Mouse (Mus musculus): ENCODE results near the gene Insm2. TPM values are rescaled to one million over a fixed set of nuclear protein-coding genes. Genes with fewer than 3 reads are reported as not detected.
"Not testable (repeated sequence)": the region's sequence is repeated elsewhere in the genome, so short reads cannot be mapped to it uniquely, and the experiment has no call there.

Gene Insm2
- polyA plus RNA-seq, 1 experiment = not detected

- no peaks in the 10 kb centered on the region; the same call in 1 of the 2 replicates for H3K27me3 ChIP-seq (ENCODE audit: control insufficient read depth, insufficient read depth, low read length)
- WGBS = 88% methylated on average over 11 of the region's 11 CpGs
Measured at GRCm38 (mm10) chr12:55571181-55571580, 28.0 kb upstream of the Insm2 start.

DNA sequence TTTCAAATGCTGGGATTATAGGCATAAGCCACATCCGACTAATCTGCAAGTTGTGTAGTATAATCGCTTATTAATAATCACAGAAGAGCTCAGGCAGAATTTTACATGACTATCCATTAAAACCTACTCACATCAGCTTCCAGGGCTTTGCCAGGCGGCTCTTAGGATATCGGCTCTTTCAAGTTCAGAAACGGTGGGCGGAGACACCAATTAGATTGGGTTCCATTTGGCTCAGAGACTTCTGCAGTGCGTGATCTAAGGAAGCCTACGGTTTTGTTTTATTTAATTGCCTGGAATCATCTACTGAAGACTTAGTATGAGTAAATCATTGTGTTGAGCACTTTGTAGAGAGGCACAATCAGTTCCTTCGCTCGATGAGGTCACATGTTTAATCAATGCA lies 27.6 kb upstream of the Insm2 start:
- no peak for TF ChIP-seq CTCF (IDR thresholded peaks at IDR 0.05; ENCODE audit: extremely low read depth, insufficient read depth, insufficient read length, insufficient replicate concordance)
- no peak for TF ChIP-seq POLR2A (IDR thresholded peaks at IDR 0.05; ENCODE audit: low read depth, low read length)
- no peak overlapping the region for H3K27ac ChIP-seq (ENCODE audit: insufficient read depth, low read length)
- WGBS = 89% methylated on average over 10 of the region's 10 CpGs
- no peaks in the 10 kb centered on the region; the same call in 1 of the 2 replicates for H3K27me3 ChIP-seq (ENCODE audit: control insufficient read depth, insufficient read depth, low read length)
- H3K4me1 ChIP-seq (ENCODE audit: control insufficient read depth, insufficient read depth, insufficient read length) = no peaks in the 10 kb centered on the region
- no peak for DNase-seq (ENCODE audit: low read depth in 1 of 2, low spot score in 2 of 2)
- H3K4me3 ChIP-seq (ENCODE audit: extremely low read depth, insufficient read depth, insufficient read length) = no peak overlapping the region
- no peaks in the 10 kb centered on the region for H3K36me3 ChIP-seq (ENCODE audit: control insufficient read depth, insufficient read depth, low read length)

More at GRCm38 (mm10) chr12:55571181-55571580, 28.0 kb upstream of the Insm2 start:
- H3K36me3 ChIP-seq (ENCODE audit: control insufficient read depth, insufficient read depth, low read length) = no peaks in the 10 kb centered on the region
- H3K4me3 ChIP-seq (ENCODE audit: extremely low read depth, insufficient read depth, insufficient read length) = no peak overlapping the region
- DNase-seq (ENCODE audit: low read depth in 1 of 2, low spot score in 2 of 2) = no peak
- no peaks in the 10 kb centered on the region for H3K4me1 ChIP-seq (ENCODE audit: control insufficient read depth, insufficient read depth, insufficient read length)
- H3K27ac ChIP-seq (ENCODE audit: insufficient read depth, low read length) = no peak overlapping the region
- no peak for TF ChIP-seq POLR2A (IDR thresholded peaks at IDR 0.05; ENCODE audit: low read depth, low read length)
- no peak for TF ChIP-seq CTCF (IDR thresholded peaks at IDR 0.05; ENCODE audit: extremely low read depth, insufficient read depth, insufficient read length, insufficient replicate concordance)

DNA sequence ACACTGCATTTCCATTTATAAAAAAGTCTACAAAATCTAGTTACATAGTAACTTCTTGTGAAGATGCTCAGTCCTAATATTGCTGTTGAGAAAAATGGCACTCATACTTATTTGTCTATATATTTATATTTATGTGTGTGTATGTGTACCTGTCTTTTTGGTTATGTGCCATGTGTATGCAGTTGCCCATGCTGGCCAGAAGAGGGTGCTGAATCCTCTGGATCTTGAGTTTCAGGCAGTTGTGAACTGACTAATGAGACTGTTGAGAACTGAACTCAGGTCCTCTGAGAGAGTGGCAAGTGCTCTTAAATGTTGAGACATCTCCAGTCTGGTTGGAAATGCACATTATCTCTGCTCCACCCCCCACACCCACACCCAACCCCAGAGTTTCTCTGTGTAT lies 26.1 kb upstream of the Insm2 start:
- no peak for TF ChIP-seq CTCF (IDR thresholded peaks at IDR 0.05; ENCODE audit: extremely low read depth, insufficient read depth, insufficient read length, insufficient replicate concordance)
- no peak for TF ChIP-seq POLR2A (IDR thresholded peaks at IDR 0.05; ENCODE audit: low read depth, low read length)
- Histone ChIP-seq H3K27ac (ENCODE audit: insufficient read depth, low read length) (no peak overlapping the region), H3K27me3 (ENCODE audit: control insufficient read depth, insufficient read depth, low read length) (no peaks in the 10 kb centered on the region; the same call in 1 of the 2 replicates), H3K4me3 (ENCODE audit: extremely low read depth, insufficient read depth, insufficient read length) (no peak overlapping the region), H3K4me1 (ENCODE audit: control insufficient read depth, insufficient read depth, insufficient read length) (no peaks in the 10 kb centered on the region), H3K36me3 (ENCODE audit: control insufficient read depth, insufficient read depth, low read length) (no peaks in the 10 kb centered on the region)
- DNase-seq (ENCODE audit: low read depth in 1 of 2, low spot score in 2 of 2) = no peak

DNA sequence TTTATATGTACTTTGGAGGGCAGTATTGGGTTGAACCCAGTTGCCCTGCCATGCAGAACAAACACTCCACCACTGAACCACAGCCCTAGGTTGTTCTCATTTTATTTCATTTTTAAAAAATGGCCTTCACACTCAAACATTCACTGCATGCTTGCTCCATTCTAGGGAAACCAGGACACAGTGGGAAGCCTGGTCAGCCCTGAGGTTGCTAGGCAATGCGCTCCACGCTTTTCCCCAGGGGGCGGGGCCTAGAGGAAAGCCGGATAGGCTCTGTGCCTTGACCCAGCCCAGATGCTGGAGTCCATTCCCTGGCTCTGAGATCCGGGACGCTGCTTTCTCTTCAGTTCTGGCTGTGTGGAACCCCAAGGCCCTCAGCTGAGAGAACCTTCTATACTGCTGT lies 25.4 kb upstream of the Insm2 start:
- DNase-seq (ENCODE audit: low read depth in 1 of 2, low spot score in 2 of 2) = no peak
- Histone ChIP-seq H3K4me3 (ENCODE audit: extremely low read depth, insufficient read depth, insufficient read length) (no peak overlapping the region), H3K27ac (ENCODE audit: insufficient read depth, low read length) (no peak overlapping the region), H3K36me3 (ENCODE audit: control insufficient read depth, insufficient read depth, low read length) (no peaks in the 10 kb centered on the region), H3K27me3 (ENCODE audit: control insufficient read depth, insufficient read depth, low read length) (no peaks in the 10 kb centered on the region; the same call in 1 of the 2 replicates), H3K4me1 (ENCODE audit: control insufficient read depth, insufficient read depth, insufficient read length) (no peaks in the 10 kb centered on the region)
- WGBS = 33% methylated on average over 6 of the region's 6 CpGs
- TF ChIP-seq POLR2A (IDR thresholded peaks at IDR 0.05; ENCODE audit: low read depth, low read length) (no peak), CTCF (IDR thresholded peaks at IDR 0.05; ENCODE audit: extremely low read depth, insufficient read depth, insufficient read length, insufficient replicate concordance) (no peak)

- not testable (repeated sequence) for H3K4me3 ChIP-seq (ENCODE audit: extremely low read depth, insufficient read depth, insufficient read length); H3K27me3 ChIP-seq (ENCODE audit: control insufficient read depth, insufficient read depth, low read length); H3K4me1 ChIP-seq (ENCODE audit: control insufficient read depth, insufficient read depth, insufficient read length); H3K36me3 ChIP-seq (ENCODE audit: control insufficient read depth, insufficient read depth, low read length); DNase-seq (ENCODE audit: low read depth in 1 of 2, low spot score in 2 of 2); H3K27ac ChIP-seq (ENCODE audit: insufficient read depth, low read length)
- WGBS = 61% methylated on average over 9 of the region's 9 CpGs
Measured at GRCm38 (mm10) chr12:55586936-55587335, 12.3 kb upstream of the Insm2 start.

DNA sequence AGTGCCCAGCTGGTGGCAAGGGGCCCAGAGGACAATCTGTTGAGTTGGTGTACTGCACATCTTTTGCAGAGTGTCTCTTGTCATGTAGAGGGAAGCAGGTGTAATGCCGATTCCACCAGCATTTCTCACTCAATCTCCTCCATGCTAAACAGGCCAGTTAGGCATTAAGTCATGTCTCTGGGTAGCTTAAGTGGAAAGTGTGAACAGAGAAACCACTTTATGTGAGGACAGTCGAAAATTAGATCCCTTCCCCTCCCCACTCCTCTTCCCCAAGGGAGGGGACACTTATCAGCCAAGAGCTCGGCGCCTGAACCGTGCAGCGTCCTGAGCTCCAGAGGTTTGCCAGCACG lies 715 bp upstream of the Insm2 start:
- DNase-seq (ENCODE audit: low read depth in 1 of 2, low spot score in 2 of 2) = no peak
- TF ChIP-seq CTCF (IDR thresholded peaks at IDR 0.05; ENCODE audit: extremely low read depth, insufficient read depth, insufficient read length, insufficient replicate concordance) = no peak
- TF ChIP-seq POLR2A (IDR thresholded peaks at IDR 0.05; ENCODE audit: low read depth, low read length) = no peak
- 7% methylated on average over 7 of the region's 7 CpGs for WGBS
- Histone ChIP-seq H3K4me1 (ENCODE audit: control insufficient read depth, insufficient read depth, insufficient read length) (peaks cover 14% of the 10 kb centered on the region; the same call in 1 of the 2 replicates), H3K27me3 (ENCODE audit: control insufficient read depth, insufficient read depth, low read length) (peaks cover 18% of the 10 kb centered on the region), H3K27ac (ENCODE audit: insufficient read depth, low read length) (no peak overlapping the region), H3K36me3 (ENCODE audit: control insufficient read depth, insufficient read depth, low read length) (peaks cover 2% of the 10 kb centered on the region), H3K4me3 (ENCODE audit: extremely low read depth, insufficient read depth, insufficient read length) (no peak overlapping the region)

GRCm38 (mm10) chr12:55599639-55600502 lies 644 bp downstream of the Insm2 start:
- DNase-seq (ENCODE audit: low read depth in 1 of 2, low spot score in 2 of 2) = no peak
- 4% methylated on average over 109 of the region's 109 CpGs for WGBS
- Histone ChIP-seq H3K4me1 (ENCODE audit: control insufficient read depth, insufficient read depth, insufficient read length) (peaks cover 14% of the 10 kb centered on the region; the same call in 1 of the 2 replicates), H3K36me3 (ENCODE audit: control insufficient read depth, insufficient read depth, low read length) (peaks cover 5% of the 10 kb centered on the region), H3K27ac (ENCODE audit: insufficient read depth, low read length) (no peak overlapping the region), H3K4me3 (ENCODE audit: extremely low read depth, insufficient read depth, insufficient read length) (no peak overlapping the region), H3K27me3 (ENCODE audit: control insufficient read depth, insufficient read depth, low read length) (peaks cover 18% of the 10 kb centered on the region)
- TF ChIP-seq CTCF (IDR thresholded peaks at IDR 0.05; ENCODE audit: extremely low read depth, insufficient read depth, insufficient read length, insufficient replicate concordance) = no peak
- TF ChIP-seq POLR2A (IDR thresholded peaks at IDR 0.05; ENCODE audit: low read depth, low read length) = no peak

Measured in spleen, adult 2 months (tissue).